In the genomic region with DNA sequence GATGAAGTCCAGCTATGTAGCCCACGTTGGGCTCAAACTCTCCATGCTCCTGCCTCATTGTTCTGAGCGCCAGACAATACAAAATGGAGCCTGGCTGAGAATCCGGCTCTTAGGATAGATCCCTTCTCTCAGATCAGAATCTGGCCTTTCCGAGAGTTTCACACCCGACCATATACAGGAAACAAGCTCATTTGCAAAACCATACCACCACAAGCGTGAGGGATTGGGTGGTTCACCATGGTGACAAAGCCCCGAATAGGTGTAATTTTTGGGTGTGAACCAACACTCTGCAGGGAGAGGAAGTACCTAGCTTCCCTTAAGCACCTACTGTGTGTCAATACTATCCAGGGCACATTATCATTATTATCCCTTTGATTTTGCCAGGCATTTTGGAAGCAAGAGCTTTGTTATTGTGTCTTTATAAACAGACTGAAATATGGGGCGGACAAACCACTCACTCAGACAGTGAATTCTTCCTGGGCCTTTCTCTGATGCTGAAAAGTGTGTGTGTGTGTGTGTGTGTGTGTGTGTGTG, we compare ENCODE assay signal across 1 mouse cellular context.
A peak's percentile ranks its signal among the peaks of the same experiment; 100 is the strongest.
TF ChIP-seq lines count a peak whose summit lies in the region.

No protein-coding gene starts in this region.

TF ChIP-seq in CH12.LX, 34 proteins besides CTCF, POLR2A, EP300 and RAD21:
- TF ChIP-seq ZMIZ1 (IDR thresholded peaks at IDR 0.05; ENCODE audit: low read depth, low read length) (no peak), USF1 (IDR thresholded peaks at IDR 0.05; ENCODE audit: low read depth, low read length) (no peak), CHD1 (IDR thresholded peaks at IDR 0.05; ENCODE audit: low read depth, low read length) (no peak), RCOR1 (conservative IDR thresholded peaks at IDR 0.05; ENCODE audit: low read depth, low read length) (no peak), POLR2AphosphoS2 (IDR thresholded peaks at IDR 0.05; ENCODE audit: low read depth, low read length) (no peak), TCF12 (IDR thresholded peaks at IDR 0.05; ENCODE audit: low read depth, low read length) (no peak), ZKSCAN1 (IDR thresholded peaks at IDR 0.05; ENCODE audit: borderline replicate concordance, low read depth, low read length) (peak; percentile 76)
